Comparison of ENCODE assay signal across 25 mouse cellular contexts in the genomic region with DNA sequence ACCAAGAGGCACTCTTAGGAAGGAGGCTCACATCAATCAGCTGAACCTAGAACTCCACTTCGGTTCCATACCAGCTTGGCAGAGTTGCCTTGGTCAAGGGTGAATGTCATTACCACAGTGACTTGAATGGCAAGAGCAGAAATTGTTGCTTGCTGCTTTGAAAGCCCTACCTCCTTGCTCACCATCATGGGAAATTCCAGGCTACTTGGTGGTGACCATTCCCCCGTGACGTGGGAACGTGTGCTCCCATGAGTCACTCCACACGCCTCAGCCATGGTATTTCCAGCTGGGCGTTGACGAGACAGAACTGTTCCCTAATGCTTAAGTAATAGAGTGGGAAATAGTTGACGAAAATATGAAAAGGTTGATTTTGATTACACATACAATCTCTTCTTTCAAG.
DNase-seq lines count a peak whose midpoint lies in the region; ATAC-seq lines count a peak whose summit lies in the region.
"Had no signal": no experiment of that assay in that cellular context is flagged by ENCODE, and none has a peak within 500 bp of the region (broad histone marks: within the 10 kb centered on the region; RNA-seq: fewer than 3 reads in every experiment).

No protein-coding gene starts in this region.

- H3K27ac ChIP-seq in kidney, embryonic 15.5 days: 0 out of 2 replicates have a peak overlapping the region, but pooled peaks have one; percentile 14
- H3K27ac ChIP-seq: embryonic facial prominence, embryonic 13.5 days; embryonic facial prominence, embryonic 15.5 days; forebrain, embryonic 13.5 days; forebrain, embryonic 15.5 days had no signal

- H3K27me3 ChIP-seq in kidney, embryonic 15.5 days: no peaks in the 10 kb centered on the region
- H3K27me3 ChIP-seq: CH12.LX; embryonic facial prominence, embryonic 13.5 days; embryonic facial prominence, embryonic 15.5 days; forebrain, embryonic 13.5 days; forebrain, embryonic 15.5 days had no signal

- WGBS in kidney, embryonic 15.5 days: 86% methylated on average over 8 of the region's 8 CpGs

- no peaks in the 10 kb centered on the region; the same call in 1 of the 2 replicates for H3K9me3 ChIP-seq in kidney, embryonic 15.5 days (replicated peaks)
- H3K9me3 ChIP-seq: embryonic facial prominence, embryonic 15.5 days; forebrain, embryonic 13.5 days; forebrain, embryonic 15.5 days; G1E had no signal

- no peak for ATAC-seq in kidney, embryonic 15.5 days (replicated peaks; ENCODE audit: low FRiP score)
- ATAC-seq in erythroid progenitor cell, adult 5-6 weeks (replicated peaks; ENCODE audit: low FRiP score, poor library complexity, severe bottlenecking): no peak
- ATAC-seq: activated CD4-positive, CD25-positive, alpha-beta regulatory T cell, adult 4 months; CD4-positive, CD25-positive, alpha-beta regulatory T cell, adult 4 months; forebrain, embryonic 13.5 days; forebrain, embryonic 15.5 days; forebrain, postnatal 0 days had no signal

- no peak overlapping the region for H3K9ac ChIP-seq in kidney, embryonic 15.5 days
- H3K9ac ChIP-seq: embryonic facial prominence, embryonic 13.5 days; embryonic facial prominence, embryonic 15.5 days; forebrain, embryonic 13.5 days; forebrain, embryonic 15.5 days; forebrain, postnatal 0 days had no signal

- no peak overlapping the region for H3K4me3 ChIP-seq in kidney, embryonic 15.5 days (replicated peaks)
- H3K4me3 ChIP-seq: embryonic facial prominence, embryonic 13.5 days; embryonic facial prominence, embryonic 15.5 days; forebrain, embryonic 13.5 days; forebrain, embryonic 15.5 days had no signal

- H3K36me3 ChIP-seq in kidney, embryonic 15.5 days: no peaks in the 10 kb centered on the region
- H3K36me3 ChIP-seq: embryonic facial prominence, embryonic 13.5 days; embryonic facial prominence, embryonic 15.5 days; forebrain, embryonic 15.5 days; G1E had no signal

- no peak overlapping the region for H3K4me2 ChIP-seq in kidney, embryonic 15.5 days
- H3K4me2 ChIP-seq: embryonic facial prominence, embryonic 13.5 days; embryonic facial prominence, embryonic 15.5 days; forebrain, embryonic 13.5 days; forebrain, embryonic 15.5 days had no signal

- no peak for DNase-seq in kidney, adult 18-20 months
- DNase-seq in Muller cell, postnatal 12 days (ENCODE audit: inconsistent ontology term): peak; percentile 19
- DNase-seq in brain, adult 2 months (ENCODE audit: low read depth, low spot score): peak; percentile 30
- peak; percentile 79 for DNase-seq in fibroblast of lung, adult 2 months (ENCODE audit: low read depth)
- no peak for DNase-seq in layer of hippocampus, postnatal 14 days (ENCODE audit: low spot score in 2 of 2)
- DNase-seq in embryo, embryonic 9.5 days (ENCODE audit: extremely low spot score): no peak
- DNase-seq: adrenal gland, postnatal 10 days; adrenal gland, postnatal 25 days; B cell, adult 2 months; cerebellum, adult 11-12 months; cerebellum, adult 2 months; cerebellum, adult 9-10 months; cerebellum, postnatal 10 days; cerebellum, postnatal 25 days; forebrain, postnatal 0 days had no signal

- peaks cover 18% of the 10 kb centered on the region for H3K4me1 ChIP-seq in kidney, embryonic 15.5 days
- H3K4me1 ChIP-seq: embryonic facial prominence, embryonic 15.5 days; forebrain, embryonic 13.5 days; forebrain, embryonic 15.5 days had no signal

Comparison
In these comparisons a context has a peak if more than half of its experiments do, and no peak if none do; other contexts are left out.
1. DNase-seq: peak in Muller cell, postnatal 12 days (single experiment), brain, adult 2 months (single experiment) and fibroblast of lung, adult 2 months (single experiment); none in kidney, adult 18-20 months (single experiment), layer of hippocampus, postnatal 14 days (0 of 2) and embryo, embryonic 9.5 days (single experiment).